Mouse (Mus musculus) bone marrow, adult 2 months (tissue): ENCODE measurements around the gene Lst1. TPM values are rescaled to one million over a fixed set of nuclear protein-coding genes. Genes with fewer than 3 reads are reported as not detected.

Experiments used
- H3K27ac ChIP-seq: fragments of 200-500 bp; 2 replicates; pipeline ENCODE4 v1.5.1; 2012; ENCODE audit warnings: low read depth, mild to moderate bottlenecking, control low read depth, inconsistent platforms, low read length; ENCODE audit not compliant: control insufficient read depth, poor library complexity, insufficient read depth
- H3K4me1 ChIP-seq: fragments of 200-500 bp; 2 replicates; pipeline ENCODE4 v1.6.1; 2011; ENCODE audit warnings: low read length; ENCODE audit not compliant: control insufficient read depth, insufficient read depth
- H3K4me3 ChIP-seq: fragments of 200-500 bp; replicated peaks from 2 replicates; pipeline ENCODE3; 2011; ENCODE audit warnings: mild to moderate bottlenecking, low read depth, low read length, control low read depth; ENCODE audit not compliant: control insufficient read depth
- CTCF ChIP-seq: fragments of 200-500 bp; IDR thresholded peaks from 2 replicates; pipeline ENCODE4 v1.5.1; 2011; ENCODE audit warnings: low read length, control low read depth; ENCODE audit not compliant: control insufficient read depth, insufficient read depth
- POLR2A ChIP-seq: fragments of 200-500 bp; IDR thresholded peaks from 2 replicates; pipeline ENCODE4 v1.6.1; 2011; ENCODE audit warnings: low read depth, mild to moderate bottlenecking, control low read depth, low read length, borderline replicate concordance; ENCODE audit not compliant: control insufficient read depth
- WGBS: fragments of 180-500 bp; shearing (Covaris S2); methylation state at CpG from one replicate; pipeline ENCODE4 v1.1.7; 2018; 5-methylcytosine and 5-hydroxymethylcytosine counted together
- polyA plus RNA-seq: library from polyadenylated mRNA; stranded (reverse); fragments of >200 nt; gene quantifications from 2 replicates; pipeline ENCODE4 v1.2.4, GENCODE M21; 2011; ENCODE audit warnings: low replicate concordance; ENCODE audit not compliant: missing spikeins, insufficient read depth, insufficient read length

Lst1 gene
- polyA plus RNA-seq, 1 experiment = 139 TPM

DNA sequence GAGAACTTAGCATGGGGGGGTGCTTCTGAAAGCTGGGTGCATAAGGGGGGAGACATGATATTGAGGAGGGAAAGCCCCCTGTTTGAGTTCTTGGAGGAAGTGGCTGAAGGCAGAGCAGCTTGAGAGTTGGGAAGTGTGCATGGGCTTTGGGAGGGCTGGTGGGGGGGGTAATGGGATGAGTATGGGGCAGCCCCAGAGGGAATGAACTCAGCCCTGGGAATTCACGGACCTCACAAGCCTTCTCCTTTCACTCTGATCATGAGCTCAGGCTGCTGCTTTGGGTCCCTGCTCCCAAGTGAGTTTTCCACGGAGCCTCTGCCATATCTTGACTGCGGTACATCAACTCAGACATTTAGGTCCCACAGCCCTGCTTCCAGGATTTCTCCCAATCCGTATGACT lies 14.2 kb upstream of the Lst1 start:
- TF ChIP-seq POLR2A = no peak
- no peak for TF ChIP-seq CTCF
- Histone ChIP-seq H3K4me3 (no peak overlapping the region), H3K27ac (peak overlapping the region; percentile 85; the same call in 1 of the 2 replicates), H3K4me1 (no peaks in the 10 kb centered on the region)
- WGBS = 71% methylated on average over 4 of the region's 4 CpGs

DNA sequence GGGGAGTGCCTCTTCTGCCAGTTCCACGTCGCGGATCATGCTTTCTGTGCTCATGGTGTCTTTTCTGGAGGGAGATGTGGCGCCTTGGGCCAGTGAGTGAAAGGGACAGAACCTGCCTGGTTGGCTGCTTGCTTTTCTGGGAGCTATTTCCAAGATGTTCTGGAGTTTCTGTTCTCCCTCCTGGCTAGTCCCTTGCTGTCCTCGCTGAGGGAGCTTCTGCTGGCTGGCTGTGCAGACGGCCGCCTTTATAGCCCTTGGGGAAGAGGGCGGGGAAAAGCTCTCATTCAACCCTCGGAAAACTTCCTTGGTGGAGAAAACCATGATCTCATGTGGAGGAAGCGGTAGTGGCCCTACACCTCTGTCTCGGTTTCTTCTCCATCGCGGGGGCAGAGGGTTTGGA lies 13.5 kb upstream of the Lst1 start, which contains the start of gene Tnf:
TSS of gene Tnf (minus strand) at position 221 of the 400 bp plus-strand sequence.
- 1% methylated on average over 13 of the region's 13 CpGs for WGBS
- peak within 1 kb of the TSS; percentile 99 for H3K4me3 ChIP-seq
- TF ChIP-seq POLR2A = peak; percentile 95
- no peak for TF ChIP-seq CTCF
- H3K4me1 ChIP-seq = no peaks in the 10 kb centered on the region
- H3K27ac ChIP-seq = peak within 1 kb of the TSS; percentile 85

DNA sequence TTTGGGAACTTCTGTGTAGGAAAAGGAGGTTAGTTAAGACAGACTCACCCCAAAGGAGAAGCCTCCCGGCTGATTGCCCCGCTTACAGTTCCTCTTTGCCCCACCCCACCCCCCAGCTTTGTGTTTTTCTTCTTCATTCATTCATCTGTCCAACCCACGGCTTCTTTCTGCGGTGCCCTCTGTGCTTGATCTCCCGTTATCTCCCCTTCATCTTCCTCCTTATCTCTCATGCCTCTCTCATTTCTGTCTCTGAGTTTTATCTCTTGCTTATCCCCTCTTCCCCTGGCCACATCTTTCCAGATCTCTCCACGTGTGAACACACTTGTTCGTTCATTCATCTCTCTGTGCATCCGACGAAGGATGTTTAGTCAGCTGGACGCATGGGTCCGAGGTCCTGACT lies 12.9 kb upstream of the Lst1 start:
- no peaks in the 10 kb centered on the region for H3K4me1 ChIP-seq
- no peak for TF ChIP-seq POLR2A
- TF ChIP-seq CTCF = no peak
- peak overlapping the region; percentile 85 for H3K27ac ChIP-seq
- WGBS = 2% methylated on average over 11 of the region's 11 CpGs
- H3K4me3 ChIP-seq = peak overlapping the region; percentile 99

DNA sequence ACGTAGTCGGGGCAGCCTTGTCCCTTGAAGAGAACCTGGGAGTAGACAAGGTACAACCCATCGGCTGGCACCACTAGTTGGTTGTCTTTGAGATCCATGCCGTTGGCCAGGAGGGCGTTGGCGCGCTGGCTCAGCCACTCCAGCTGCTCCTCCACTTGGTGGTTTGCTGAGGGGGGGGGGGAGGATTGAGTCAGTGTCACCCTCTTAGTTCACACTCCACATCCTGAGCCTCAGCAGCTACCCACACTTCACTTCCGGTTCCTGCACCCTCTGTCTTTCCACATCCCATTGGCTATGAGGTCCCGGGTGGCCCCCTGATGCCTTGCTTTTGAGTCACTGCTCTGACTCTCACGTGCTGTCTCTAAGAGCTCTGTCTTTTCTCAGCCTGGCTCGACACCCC lies 12.2 kb upstream of the Lst1 start:
- no peaks in the 10 kb centered on the region for H3K4me1 ChIP-seq
- WGBS = 2% methylated on average over 11 of the region's 11 CpGs
- no peak for TF ChIP-seq CTCF
- TF ChIP-seq POLR2A = peak; percentile 52; the same call in 1 of the 2 replicates
- peak overlapping the region; percentile 85 for H3K27ac ChIP-seq
- H3K4me3 ChIP-seq = peak overlapping the region; percentile 99

DNA sequence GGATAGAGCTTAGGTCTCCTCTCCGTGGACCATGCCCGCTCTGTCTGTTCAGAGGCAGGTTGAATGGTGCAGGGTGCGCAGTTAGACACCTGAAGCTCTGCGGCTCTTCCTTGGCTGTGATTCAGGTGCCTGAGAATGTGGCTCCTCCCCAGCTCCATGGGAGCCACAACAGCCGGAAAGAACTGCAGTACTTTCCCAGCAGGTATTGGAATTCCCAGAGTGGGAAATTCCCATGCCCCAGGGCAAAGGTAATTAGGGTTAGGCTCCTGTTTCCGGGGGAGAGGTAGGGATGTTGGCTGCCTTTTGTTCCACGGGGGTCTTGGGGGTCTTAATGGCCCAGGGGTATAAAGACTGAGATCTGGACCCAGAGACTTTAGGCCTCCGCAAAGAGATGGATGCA lies 10.7 kb upstream of the Lst1 start:
- WGBS = 84% methylated on average over 8 of the region's 8 CpGs
- no peak overlapping the region for H3K4me3 ChIP-seq
- H3K4me1 ChIP-seq = peaks cover 2% of the 10 kb centered on the region; the same call in 1 of the 2 replicates
- TF ChIP-seq POLR2A (no peak), CTCF (no peak)
- H3K27ac ChIP-seq = no peak overlapping the region

DNA sequence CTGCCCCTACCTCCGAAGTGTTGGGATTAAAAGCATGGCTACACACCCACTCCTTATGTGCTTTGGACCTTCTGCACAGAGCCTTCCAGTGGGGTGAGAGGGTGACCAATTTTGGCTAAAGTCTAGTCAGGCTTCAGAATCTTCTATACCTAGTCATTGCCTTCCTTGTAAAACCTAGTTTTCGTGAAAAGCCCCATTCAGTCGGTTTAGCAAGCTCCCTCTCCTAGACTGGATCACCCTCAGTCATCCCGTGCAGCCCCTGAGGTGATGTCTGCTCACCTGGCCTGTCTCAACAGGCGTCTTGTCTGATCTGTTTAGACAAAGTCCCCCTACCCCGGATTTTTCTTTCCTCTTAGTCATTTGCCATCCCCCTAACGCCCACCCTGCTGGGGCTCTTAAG lies 9.8 kb upstream of the Lst1 start:
- Histone ChIP-seq H3K4me3 (no peak overlapping the region), H3K4me1 (peaks cover 4% of the 10 kb centered on the region; the same call in 1 of the 2 replicates), H3K27ac (no peak overlapping the region)
- TF ChIP-seq POLR2A (no peak), CTCF (no peak)
- 72% methylated on average over 7 of the region's 7 CpGs for WGBS

DNA sequence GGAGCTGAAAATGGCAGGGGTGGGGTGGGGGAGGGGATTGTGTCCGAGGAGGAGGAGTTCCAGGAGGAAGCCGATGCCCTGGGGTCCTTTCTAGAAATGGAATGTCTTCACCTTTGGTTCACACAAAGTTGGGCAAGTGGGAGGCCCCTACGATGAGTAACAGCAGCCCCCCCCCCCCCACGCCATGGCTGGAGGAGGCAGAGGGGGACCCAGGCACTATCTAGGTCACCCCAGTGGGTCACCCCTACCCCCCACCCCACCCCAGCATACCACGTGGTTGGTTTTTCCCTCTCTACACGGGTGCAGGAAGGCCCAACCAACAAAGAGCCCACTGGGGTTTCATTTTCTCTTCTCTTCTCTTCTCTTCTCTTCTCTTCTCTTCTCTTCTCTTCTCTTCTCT lies 8.9 kb upstream of the Lst1 start:
- H3K4me1 ChIP-seq = peaks cover 6% of the 10 kb centered on the region; the same call in 1 of the 2 replicates
- 8% methylated on average over 6 of the region's 6 CpGs for WGBS
- no peak overlapping the region for H3K27ac ChIP-seq
- TF ChIP-seq CTCF = no peak
- TF ChIP-seq POLR2A = no peak
- no peak overlapping the region for H3K4me3 ChIP-seq

DNA sequence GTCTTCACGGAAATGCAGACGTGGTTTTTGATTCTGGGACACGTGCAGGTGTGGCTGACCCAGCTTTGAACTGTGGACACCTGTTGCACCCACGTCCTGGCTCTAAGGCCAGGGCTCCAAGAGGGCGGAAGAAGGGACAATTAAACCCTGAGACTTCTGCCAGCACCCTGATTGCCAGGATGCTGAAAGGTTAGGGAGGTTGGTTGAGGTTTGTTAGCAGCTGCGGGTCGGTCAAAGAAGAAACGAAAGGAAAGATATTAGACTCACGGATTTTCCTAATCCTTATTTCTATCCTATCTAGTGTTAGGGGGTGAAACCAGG lies 8.0 kb upstream of the Lst1 start:
- peaks cover 8% of the 10 kb centered on the region; the same call in 1 of the 2 replicates for H3K4me1 ChIP-seq
- peak overlapping the region; percentile 90; the same call in 1 of the 2 replicates for H3K27ac ChIP-seq
- 25% methylated on average over 9 of the region's 9 CpGs for WGBS
- H3K4me3 ChIP-seq = peak overlapping the region; percentile 62
- no peak for TF ChIP-seq POLR2A
- no peak for TF ChIP-seq CTCF

DNA sequence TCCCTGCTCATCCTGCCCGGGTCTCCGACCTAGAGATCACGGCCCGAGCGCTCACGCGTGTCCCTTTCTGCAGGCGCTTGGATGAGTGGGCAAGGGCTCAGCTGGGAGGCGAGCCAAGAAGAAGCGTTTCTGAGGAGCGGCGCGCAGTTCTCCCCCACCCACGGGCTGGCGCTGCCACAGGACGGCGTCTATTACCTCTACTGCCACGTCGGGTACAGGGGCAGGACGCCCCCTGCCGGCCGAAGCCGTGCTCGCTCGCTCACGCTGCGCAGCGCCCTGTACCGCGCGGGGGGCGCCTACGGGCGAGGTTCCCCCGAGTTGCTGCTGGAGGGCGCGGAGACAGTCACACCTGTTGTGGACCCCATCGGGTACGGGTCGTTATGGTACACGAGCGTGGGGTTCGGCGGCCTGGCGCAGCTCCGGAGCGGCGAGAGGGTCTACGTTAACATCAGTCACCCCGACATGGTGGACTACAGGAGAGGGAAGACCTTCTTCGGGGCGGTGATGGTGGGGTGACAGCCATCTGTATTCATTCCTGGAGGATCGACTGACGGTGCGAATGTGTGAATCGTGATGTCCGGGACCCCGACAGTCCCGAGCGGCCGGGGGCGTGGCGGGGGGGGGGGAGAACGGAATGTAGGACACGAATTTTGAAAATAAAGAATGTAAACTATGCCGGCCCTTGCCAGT lies 7.5 kb upstream of the Lst1 start:
- Histone ChIP-seq H3K4me1 (peaks cover 9% of the 10 kb centered on the region; the same call in 1 of the 2 replicates), H3K4me3 (peak overlapping the region; percentile 62), H3K27ac (peak overlapping the region; percentile 90)
- WGBS = 1% methylated on average over 66 of the region's 66 CpGs
- TF ChIP-seq CTCF = peak; percentile 93
- peak; percentile 67; the same call in 1 of the 2 replicates for TF ChIP-seq POLR2A
